Mouse (Mus musculus) neural tube, embryonic 14.5 days (tissue): ENCODE results near the gene Gm5798. TPM values are rescaled to one million over a fixed set of nuclear protein-coding genes. Genes with fewer than 3 reads are reported as not detected.
"Not testable (repeated sequence)": the region's sequence is repeated elsewhere in the genome, so short reads cannot be mapped to it uniquely, and the experiment has no call there.

Source experiments
- ATAC-seq: fragments of 200-750 bp; cut with Nextera tagmentation; 2 replicates; pipeline ENCODE4 v1.8.0; 2017; ENCODE audit warnings: low read depth, mild to moderate bottlenecking, moderate TSS enrichment, moderate library complexity
- H3K27ac ChIP-seq: fragments of 300-500 bp; sonication (generic); 2 replicates; pipeline ENCODE4 v1.5.1; 2014; ENCODE audit warnings: low read depth, mild to moderate bottlenecking, control low read depth, low read length, moderate library complexity, mixed read lengths
- H3K27me3 ChIP-seq: fragments of 300-500 bp; sonication (generic); 2 replicates; pipeline ENCODE4 v1.6.1; 2014; ENCODE audit warnings: low read length; ENCODE audit not compliant: control insufficient read depth, insufficient read depth
- H3K36me3 ChIP-seq: fragments of 300-500 bp; sonication (generic); 2 replicates; pipeline ENCODE4 v1.6.1; 2014; ENCODE audit warnings: low read length, mixed read lengths; ENCODE audit not compliant: control insufficient read depth, insufficient read depth
- H3K4me1 ChIP-seq: fragments of 300-500 bp; sonication (generic); 2 replicates; pipeline ENCODE4 v1.6.1; 2014; ENCODE audit warnings: low read length; ENCODE audit not compliant: control insufficient read depth, insufficient read depth
- H3K4me2 ChIP-seq: fragments of 300-500 bp; sonication (generic); 2 replicates; pipeline ENCODE4 v1.6.1; 2014; ENCODE audit warnings: mild to moderate bottlenecking, low read depth, low read length, control low read depth
- H3K4me3 ChIP-seq: fragments of 300-500 bp; sonication (generic); 2 replicates; pipeline ENCODE4 v1.5.1; 2014; ENCODE audit warnings: low read depth, low read length, control low read depth, mixed read lengths
- H3K9ac ChIP-seq: fragments of 300-500 bp; sonication (generic); replicated peaks from 2 replicates; pipeline ENCODE4 v1.6.1; 2014; ENCODE audit warnings: low read depth, mild to moderate bottlenecking, control low read depth, low read length, mixed read lengths
- H3K9me3 ChIP-seq: fragments of 300-500 bp; sonication (generic); 2 replicates; pipeline ENCODE4 v1.6.1; 2016; ENCODE audit warnings: low read length; ENCODE audit not compliant: control insufficient read depth
- WGBS: fragments of 180-500 bp; shearing (Covaris S2); extraction: QIAGEN DNeasy Blood & Tissue Kit; methylation state at CpG from one replicate; pipeline ENCODE4 v1.1.7; 2014; 5-methylcytosine and 5-hydroxymethylcytosine counted together
- polyA plus RNA-seq: library from polyadenylated mRNA; unstranded; fragments of >200 nt; fragmentation: Nextera tagmentation; extraction: Ambion mirVana; gene quantifications from 2 replicates; pipeline ENCODE4 v1.2.1, GENCODE M21; 2014

Gm5798 gene
- polyA plus RNA-seq, result not detected in 2 replicates

DNA sequence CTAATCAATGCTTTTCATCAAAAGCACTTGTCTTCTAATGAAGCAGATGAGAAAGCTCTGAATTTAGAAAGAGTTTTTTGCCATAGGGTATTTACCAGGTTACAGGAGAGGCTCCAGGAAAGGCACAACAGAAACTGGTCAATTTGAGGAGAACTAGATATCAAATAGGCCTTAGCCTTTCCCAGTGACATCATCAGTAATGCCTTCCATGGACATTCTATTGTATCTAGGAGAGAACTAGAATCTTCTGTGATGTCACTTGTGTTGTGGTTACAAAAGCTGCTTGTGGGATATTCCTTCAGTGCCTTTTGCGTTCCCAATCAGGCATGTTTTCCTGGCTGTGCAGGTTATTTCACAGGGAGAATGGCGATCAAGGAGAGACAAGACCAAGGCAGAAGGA lies at the start of gene Gm5798:
Gm5798 (plus strand) TSS at position 301 of the 400 bp plus-strand sequence.
- not testable (repeated sequence) for H3K9me3 ChIP-seq, H3K4me2 ChIP-seq, H3K9ac ChIP-seq, H3K27me3 ChIP-seq, H3K27ac ChIP-seq, H3K4me3 ChIP-seq, ATAC-seq, H3K4me1 ChIP-seq, H3K36me3 ChIP-seq
- WGBS, result 63% methylated on average over 2 of the region's 2 CpGs

DNA sequence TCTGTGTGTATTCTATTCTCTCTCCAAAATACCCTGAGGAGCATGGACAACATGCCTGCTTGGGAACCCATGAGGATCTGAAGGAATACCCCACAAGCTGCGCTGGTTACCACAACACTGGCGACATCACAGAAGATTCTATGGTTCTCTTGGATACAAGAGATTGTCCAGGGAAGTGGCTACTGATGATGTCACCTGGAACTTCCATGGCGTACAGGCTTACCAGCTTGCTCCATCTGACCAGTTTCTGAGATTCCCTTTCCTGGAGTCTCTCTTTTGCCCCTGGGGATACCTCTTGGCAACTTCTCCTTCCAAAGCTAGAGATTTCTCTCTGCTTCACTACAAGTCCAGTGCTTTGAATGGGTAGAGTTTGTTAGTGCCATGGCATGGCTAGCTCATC lies 37.9 kb downstream of the Gm5798 start, which contains the start of gene Gm7945:
Gm7945 (minus strand) TSS at position 101 of the 400 bp plus-strand sequence.
- ATAC-seq, H3K9ac ChIP-seq, H3K36me3 ChIP-seq, H3K4me2 ChIP-seq, H3K27me3 ChIP-seq, H3K4me1 ChIP-seq, H3K9me3 ChIP-seq, H3K27ac ChIP-seq, H3K4me3 ChIP-seq: not testable (repeated sequence)
- no CpG with 5 or more reads among the region's 3 CpGs for WGBS

Other genes starting within 250 kb of the Gm5798 start
- gene Mat1a, start 243.6 kb upstream of the Gm5798 start, polyA plus RNA-seq, result not detected in 2 replicates
- gene Sftpa1, start 216.8 kb upstream of the Gm5798 start, polyA plus RNA-seq, result not detected in 2 replicates
- not detected in 2 replicates for gene Mbl1, start 197.2 kb upstream of the Gm5798 start, polyA plus RNA-seq
- gene Sftpd, start 163.5 kb upstream of the Gm5798 start, polyA plus RNA-seq, result not detected in 2 replicates
- gene Gm2832, start 69.8 kb upstream of the Gm5798 start, polyA plus RNA-seq, result 0.33 and 0.49 TPM in 2 replicates
- 0.18 TPM in 1 of 2 replicates, not detected in the other for gene Gm7945, start 37.8 kb downstream of the Gm5798 start, polyA plus RNA-seq
- not detected in 2 replicates for gene Gm6482, start 59.7 kb downstream of the Gm5798 start, polyA plus RNA-seq
- gene Gm7954, start 104.9 kb downstream of the Gm5798 start, polyA plus RNA-seq, result not detected in 2 replicates
- not detected in 2 replicates for gene Gm3486, start 140.9 kb downstream of the Gm5798 start, polyA plus RNA-seq
- not detected in 2 replicates for gene Gm7970, start 207.0 kb downstream of the Gm5798 start, polyA plus RNA-seq
- gene 1700049E17Rik2, start 224.6 kb downstream of the Gm5798 start, polyA plus RNA-seq, result not detected in 2 replicates